8 mouse cellular contexts compared by ENCODE assay signal in genomic region chr11:62077157-62077865, GRCm38 (mm10).
DNase-seq lines count a peak whose midpoint lies in the region; ATAC-seq and TF ChIP-seq lines count a peak whose summit lies in the region.

No protein-coding gene starts in this region.

- peaks cover 6% of the 10 kb centered on the region; the same call in 1 of the 2 replicates for H3K4me1 ChIP-seq in cerebellum, adult 2 months (ENCODE audit: control insufficient read depth, insufficient read depth, low read length)
- no peaks in the 10 kb centered on the region for H3K4me1 ChIP-seq in forebrain, embryonic 11.5 days (replicated peaks; ENCODE audit: control insufficient read depth, insufficient read depth, low read length)
- peaks cover 10% of the 10 kb centered on the region; the same call in 1 of the 2 replicates for H3K4me1 ChIP-seq in midbrain, embryonic 12.5 days

- H3K4me2 ChIP-seq in forebrain, embryonic 11.5 days (ENCODE audit: low read depth, low read length, severe bottlenecking), result peak overlapping the region; percentile 66
- H3K4me2 ChIP-seq in midbrain, embryonic 12.5 days (replicated peaks), result peak overlapping the region; percentile 72

- H3K27me3 ChIP-seq in cerebellum, adult 2 months (ENCODE audit: control insufficient read depth, insufficient read depth, low read length), result no peaks in the 10 kb centered on the region
- no peaks in the 10 kb centered on the region for H3K27me3 ChIP-seq in forebrain, embryonic 11.5 days (ENCODE audit: control insufficient read depth, insufficient read depth, low read length)
- H3K27me3 ChIP-seq in midbrain, embryonic 12.5 days, result no peaks in the 10 kb centered on the region

- peak; percentile 16 to 25 for DNase-seq in cerebellum, adult 2 months
- no peak for DNase-seq in cerebellum, adult 11-12 months
- DNase-seq in B cell, adult 2 months, result peak; percentile 16 to 25
- no peak for DNase-seq in forebrain, embryonic 11.5 days (ENCODE audit: low spot score)
- DNase-seq in kidney, adult 8-10 months, result peak; percentile 37 to 53
- no peak for DNase-seq in left cerebral cortex, postnatal 10 days (ENCODE audit: extremely low spot score in 1 of 2, low spot score in 2 of 2)

- no peak for ATAC-seq in forebrain, embryonic 11.5 days (replicated peaks; ENCODE audit: low FRiP score)
- no peak for ATAC-seq in midbrain, embryonic 12.5 days (ENCODE audit: low FRiP score, low read depth)
- no peak for ATAC-seq in megakaryocyte-erythroid progenitor cell, adult 5-6 weeks (replicated peaks; ENCODE audit: low FRiP score, low TSS enrichment, poor library complexity, severe bottlenecking)

- no peak overlapping the region; the same call in 1 of the 2 replicates for H3K27ac ChIP-seq in cerebellum, adult 2 months (ENCODE audit: insufficient read depth, low read length)
- peak overlapping the region; percentile 81 for H3K27ac ChIP-seq in forebrain, embryonic 11.5 days (ENCODE audit: low read depth, low read length)
- H3K27ac ChIP-seq in midbrain, embryonic 12.5 days (replicated peaks), result peak overlapping the region; percentile 91

- H3K9me3 ChIP-seq in forebrain, embryonic 11.5 days (ENCODE audit: control insufficient read depth, low read length), result no peaks in the 10 kb centered on the region
- no peaks in the 10 kb centered on the region for H3K9me3 ChIP-seq in midbrain, embryonic 12.5 days

- WGBS in cerebellum, adult 2 months, result 3% methylated on average over 49 of the region's 51 CpGs
- WGBS in forebrain, embryonic 11.5 days, result under 1% methylated on average over 50 of the region's 51 CpGs
- WGBS in midbrain, embryonic 12.5 days, result 2% methylated on average over 38 of the region's 51 CpGs

- H3K9ac ChIP-seq in forebrain, embryonic 11.5 days (ENCODE audit: low read length), result peak overlapping the region; percentile 93
- H3K9ac ChIP-seq in midbrain, embryonic 12.5 days (replicated peaks), result peak overlapping the region; percentile 81

- H3K36me3 ChIP-seq in forebrain, embryonic 11.5 days (ENCODE audit: control insufficient read depth, insufficient read depth, low read length), result no peaks in the 10 kb centered on the region
- H3K36me3 ChIP-seq in midbrain, embryonic 12.5 days, result no peaks in the 10 kb centered on the region

- peak overlapping the region; percentile 48 for H3K4me3 ChIP-seq in cerebellum, adult 2 months (replicated peaks; ENCODE audit: insufficient read depth, low read depth, low read length)
- peak overlapping the region; percentile 61 for H3K4me3 ChIP-seq in forebrain, embryonic 11.5 days (ENCODE audit: low read depth, low read length)
- peak overlapping the region; percentile 72 for H3K4me3 ChIP-seq in midbrain, embryonic 12.5 days

- no peak for TF ChIP-seq CTCF in cerebellum, adult 2 months (IDR thresholded peaks at IDR 0.05; ENCODE audit: borderline replicate concordance, insufficient read depth, low read depth, low read length)

- intact Hi-C loops in left cerebral cortex, postnatal 10 days (cut with DNase I), result no loop called here

- no peak for TF ChIP-seq POLR2A in cerebellum, adult 2 months (IDR thresholded peaks at IDR 0.05; ENCODE audit: borderline replicate concordance, insufficient read depth, low read length)

Comparison
In these comparisons a context has a peak if more than half of its experiments do, and no peak if none do; other contexts are left out.
1. DNase-seq: peak in cerebellum, adult 2 months (2 of 2), B cell, adult 2 months (2 of 2) and kidney, adult 8-10 months (2 of 2); none in cerebellum, adult 11-12 months (single experiment), forebrain, embryonic 11.5 days (single experiment) and left cerebral cortex, postnatal 10 days (0 of 2).
2. Peak in every context shown above with its lines, with median percentiles within 50 percentile points of each other: H3K4me3 ChIP-seq.